Mouse (Mus musculus): ENCODE measurements at regions not wholly inside any gene's neighbourhood (a gene's known extent, or its start where the extent isn't known, plus 50 kb on each side); places are given as distances from the start of the nearest gene placed in this dataset.
"Not testable (repeated sequence)": the region's sequence is repeated elsewhere in the genome, so short reads cannot be mapped to it uniquely, and the experiment has no call there.

DNA sequence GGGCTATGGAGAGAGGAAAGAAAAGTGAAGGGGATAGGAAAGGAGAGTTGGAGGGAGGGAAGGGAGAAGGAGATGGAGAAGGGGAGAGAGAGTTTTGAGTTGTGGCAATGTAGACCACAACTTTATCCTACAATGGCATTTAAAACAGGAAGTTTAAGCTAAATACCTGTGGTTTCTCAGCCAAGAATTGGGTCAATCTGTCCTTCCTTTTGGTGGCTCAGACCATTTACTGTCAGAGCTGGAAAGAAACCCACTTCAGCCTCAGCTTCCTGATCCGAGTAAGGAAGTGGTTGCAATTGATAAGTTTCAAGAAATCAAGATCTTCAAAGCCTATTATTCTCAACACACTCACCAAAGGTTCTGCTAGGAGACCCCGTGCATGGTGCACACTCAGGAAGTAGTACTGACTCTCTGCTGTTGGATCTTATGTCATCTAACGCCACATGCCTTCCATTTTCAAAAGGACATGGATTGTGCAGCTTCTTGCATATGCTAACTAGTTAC lies 158.9 kb downstream of the Trib2 start:
- no peak for DNase-seq (ENCODE audit: extremely low spot score, low spot score)

GRCm38 (mm10) chr12:15654585-15654984 lies 162.1 kb downstream of the Trib2 start:
- DNase-seq (ENCODE audit: extremely low spot score, low spot score): no peak

DNA sequence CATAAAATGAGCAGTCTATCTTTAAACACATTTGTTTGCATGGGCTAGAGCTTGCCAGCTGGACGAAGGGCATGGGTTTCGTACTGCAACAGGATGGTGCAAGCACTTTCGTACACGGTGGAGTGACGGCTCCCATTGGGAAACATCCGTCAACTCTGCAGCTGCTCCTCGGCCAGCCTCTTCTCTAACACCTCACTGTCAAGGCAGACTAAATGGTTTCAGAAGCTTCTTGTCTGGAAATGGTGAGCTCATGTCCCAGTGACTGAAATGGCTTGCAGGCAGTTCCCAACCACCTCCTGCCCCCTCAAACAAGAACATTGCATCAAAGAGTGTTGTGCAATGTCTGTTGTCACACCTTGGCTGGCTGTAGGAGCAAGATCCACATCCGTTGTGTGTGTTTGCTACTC lies 163.4 kb downstream of the Trib2 start:
- no peak for DNase-seq (ENCODE audit: extremely low spot score, low spot score)

DNA sequence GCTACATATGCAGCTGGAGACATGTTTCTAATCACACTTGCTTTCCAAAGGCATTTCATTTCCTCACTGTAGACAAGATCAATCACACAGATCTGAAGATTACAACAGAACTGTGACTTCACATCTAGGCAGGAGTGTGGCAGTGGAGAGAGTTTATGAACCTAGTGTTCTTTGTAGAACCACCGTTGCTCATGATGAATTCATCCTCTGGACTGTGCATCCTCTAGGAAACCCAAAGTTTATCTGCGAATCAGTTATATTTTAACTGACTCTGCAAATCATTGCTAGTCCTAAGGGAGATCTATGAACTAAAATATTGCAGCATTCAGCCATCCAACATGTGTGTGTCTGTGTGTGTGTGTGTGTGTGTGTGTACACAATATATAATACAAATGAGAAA lies 165.4 kb downstream of the Trib2 start:
- no peak for DNase-seq (ENCODE audit: extremely low spot score, low spot score)

DNA sequence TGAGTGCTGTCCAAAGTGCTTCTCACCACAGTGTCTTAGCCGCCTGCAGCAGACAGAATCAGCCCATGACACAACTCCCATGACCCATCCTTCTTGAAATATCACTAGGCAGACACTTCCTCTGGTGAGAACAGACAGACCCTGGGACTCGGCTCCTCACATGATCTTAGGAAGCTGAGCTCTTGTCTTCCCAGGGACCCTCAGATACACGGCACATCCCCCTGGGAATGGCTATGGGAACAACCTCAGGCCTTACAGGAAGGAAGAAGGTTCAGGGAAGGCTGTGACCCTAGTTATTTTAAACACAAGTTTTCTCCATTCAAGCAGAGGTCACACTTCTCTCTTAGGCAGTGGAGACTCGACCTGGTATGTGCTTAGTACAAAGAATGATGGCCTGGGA lies 166.8 kb downstream of the Trib2 start:
- no peak for DNase-seq (ENCODE audit: extremely low spot score, low spot score)

DNA sequence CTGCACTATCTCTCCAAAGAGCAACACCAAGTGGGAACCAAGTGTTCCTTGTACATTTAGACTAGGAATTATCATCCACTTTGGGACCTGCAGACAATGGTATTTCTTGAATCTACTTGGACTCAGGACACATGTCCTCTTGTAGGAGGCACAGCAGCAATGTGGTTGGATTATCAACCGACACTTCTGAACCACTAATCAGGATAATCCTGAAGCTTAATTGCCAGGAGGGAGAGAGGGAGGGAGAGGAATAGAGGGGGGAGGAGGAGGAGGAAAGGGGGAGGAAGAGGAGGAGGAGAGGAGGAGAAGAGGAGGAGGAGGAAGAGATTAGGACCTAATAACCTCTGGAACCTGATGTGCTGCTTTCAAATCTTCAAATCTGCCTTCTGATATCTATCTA lies 167.5 kb downstream of the Trib2 start:
- DNase-seq (ENCODE audit: extremely low spot score, low spot score): no peak

- DNase-seq (ENCODE audit: extremely low spot score, low spot score): no peak
These were observed 172.5 kb downstream of the Trib2 start for GRCm38 (mm10) chr12:15644074-15644672.

DNA sequence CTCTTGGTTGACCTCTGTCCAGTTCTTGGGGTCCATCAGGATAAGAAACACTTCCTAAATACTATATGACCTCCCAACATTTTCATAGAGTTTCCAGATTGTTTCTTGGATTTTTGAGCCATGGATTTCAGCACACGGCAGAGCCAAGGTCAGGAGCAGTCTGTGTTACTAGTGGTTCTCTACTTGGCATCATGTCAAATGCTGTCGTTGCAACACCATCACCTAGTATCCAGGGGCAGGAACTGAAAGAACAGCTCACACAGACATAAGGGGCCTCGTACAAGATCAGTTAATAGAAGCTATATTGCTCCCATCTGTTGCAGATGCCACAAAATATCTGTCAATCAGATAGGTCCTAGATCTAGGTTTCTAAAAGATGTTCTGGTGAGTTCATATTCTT lies 173.1 kb downstream of the Trib2 start:
- DNase-seq (ENCODE audit: extremely low spot score, low spot score): no peak

DNA sequence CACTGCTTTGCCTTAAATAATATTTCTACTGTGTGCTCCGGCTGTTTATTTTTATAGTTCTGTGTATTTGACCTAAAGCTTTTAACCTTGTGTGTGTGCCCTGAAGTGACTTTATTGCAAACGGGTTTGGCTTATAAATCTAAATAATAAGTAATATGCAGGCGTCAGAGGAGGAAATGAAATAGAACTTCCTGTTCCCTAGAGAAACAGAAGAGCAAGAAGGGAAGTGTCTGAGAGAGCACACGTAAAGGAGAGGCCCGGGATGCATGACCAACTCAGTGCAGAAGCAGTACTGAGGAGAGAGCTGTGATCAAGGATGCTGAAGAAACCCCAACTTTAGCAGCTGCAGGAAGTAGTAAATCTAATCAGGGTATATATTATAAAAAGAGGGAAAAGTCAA lies 176.4 kb downstream of the Trib2 start:
- no peak for DNase-seq (ENCODE audit: extremely low spot score, low spot score)

DNA sequence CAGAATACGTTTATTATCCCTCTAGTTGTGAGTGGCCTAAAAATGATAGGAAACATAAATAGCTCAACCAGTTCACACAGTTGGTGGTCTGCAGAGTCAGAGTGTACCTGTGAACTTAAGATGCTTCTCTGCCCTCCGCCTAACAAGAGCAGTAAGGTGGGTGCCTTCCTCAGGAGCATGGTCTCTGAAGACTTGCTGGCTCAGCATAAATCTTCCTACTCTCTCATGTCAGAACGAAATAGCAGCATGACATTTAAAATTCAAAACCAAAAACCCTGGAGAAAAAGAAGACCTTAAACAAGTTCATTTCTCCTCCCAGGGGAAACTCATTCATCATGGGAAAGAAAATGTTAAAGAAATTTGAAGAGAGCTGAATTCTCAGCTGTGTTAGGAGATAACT lies 186.8 kb downstream of the Trib2 start:
- no peak for DNase-seq (ENCODE audit: extremely low spot score, low spot score)

GRCm38 (mm10) chr12:15619521-15619920 lies 197.2 kb downstream of the Trib2 start:
- no peak for DNase-seq (ENCODE audit: extremely low spot score, low spot score)

DNA sequence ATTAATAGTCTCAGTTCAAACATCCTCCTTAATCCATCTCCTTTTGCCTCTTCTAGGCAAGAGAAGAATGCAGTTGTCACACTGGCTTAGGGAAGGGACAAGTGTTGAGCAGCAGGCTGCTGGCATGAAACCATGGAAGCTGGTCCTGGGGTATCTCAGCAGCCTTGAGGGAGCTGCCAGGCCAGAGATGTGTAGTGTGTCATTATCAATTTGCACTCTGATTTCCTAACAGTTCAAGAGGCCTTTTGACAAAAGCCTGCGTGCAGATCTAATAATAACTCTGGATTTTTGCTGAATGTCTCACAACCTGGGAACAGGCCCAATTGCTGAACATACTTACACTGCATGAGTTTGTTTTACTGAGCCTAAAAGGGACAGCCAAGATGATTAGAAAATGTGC lies 199.4 kb downstream of the Trib2 start:
- DNase-seq (ENCODE audit: extremely low spot score, low spot score): no peak

DNA sequence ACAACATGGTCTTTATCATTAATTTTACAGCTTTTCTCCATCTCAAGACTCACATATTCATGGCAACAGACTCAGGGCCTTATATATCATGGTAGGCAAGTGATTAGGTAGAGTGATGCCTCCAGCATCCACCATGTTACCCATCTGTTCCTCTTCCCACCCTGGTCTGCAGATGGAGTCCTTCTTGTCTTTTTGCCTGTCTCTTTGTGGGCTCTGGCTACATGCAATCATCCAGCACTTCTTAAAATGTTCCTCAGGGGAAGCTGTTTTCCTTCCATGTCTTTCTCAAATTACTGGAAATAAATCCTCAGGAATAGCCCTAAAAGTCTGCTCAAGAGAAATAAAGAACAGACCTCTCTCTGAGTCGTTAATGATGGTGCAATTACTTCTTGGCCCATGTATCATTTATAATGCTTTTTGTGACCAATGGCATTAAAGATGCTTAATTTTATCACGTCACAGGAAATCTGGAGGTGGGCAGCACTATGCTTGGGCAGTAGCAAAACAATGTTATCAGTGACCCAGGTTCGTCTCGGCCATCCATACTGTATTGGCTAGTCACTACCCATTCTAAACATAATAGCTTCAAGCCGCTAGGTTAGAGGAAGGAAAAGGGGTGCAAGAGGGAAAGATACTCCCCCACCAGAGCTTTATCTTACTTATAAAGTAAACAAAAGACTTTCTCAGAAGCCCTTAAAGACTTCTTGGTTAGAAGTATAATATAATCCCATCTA lies 204.7 kb downstream of the Trib2 start:
- DNase-seq (ENCODE audit: extremely low spot score, low spot score): no peak

- no peak for DNase-seq (ENCODE audit: extremely low spot score, low spot score)
These were observed 209.6 kb downstream of the Trib2 start for GRCm38 (mm10) chr12:15607091-15607490.

- no peak for DNase-seq (ENCODE audit: extremely low spot score, low spot score)
These were observed 210.6 kb downstream of the Trib2 start for GRCm38 (mm10) chr12:15606095-15606494.

GRCm38 (mm10) chr12:15604630-15605029 lies 212.1 kb downstream of the Trib2 start:
- DNase-seq (ENCODE audit: extremely low spot score, low spot score): no peak

DNA sequence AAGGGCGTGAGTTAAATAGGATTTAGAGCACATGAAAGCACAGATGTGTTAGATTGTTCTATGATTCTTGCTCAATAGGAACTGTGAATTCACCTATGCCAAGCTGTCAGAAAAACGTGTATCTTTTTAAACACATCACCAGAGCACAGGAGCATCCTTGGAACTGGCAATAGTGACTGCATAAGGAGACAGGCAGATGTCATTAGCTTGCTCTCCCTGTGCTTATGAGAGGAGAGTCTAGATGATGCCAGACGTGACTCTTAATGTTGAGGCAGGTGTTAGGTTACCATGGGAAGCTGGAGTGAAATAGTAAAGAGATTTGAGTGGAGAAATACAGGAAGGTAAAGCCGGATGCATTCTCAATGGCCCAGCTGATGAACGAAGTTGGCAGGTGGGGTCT lies 212.8 kb downstream of the Trib2 start:
- DNase-seq (ENCODE audit: extremely low spot score, low spot score): no peak

GRCm38 (mm10) chr12:15603319-15603718 lies 213.4 kb downstream of the Trib2 start:
- peak; percentile 21 for DNase-seq (ENCODE audit: extremely low spot score, low spot score)

- DNase-seq (ENCODE audit: extremely low spot score, low spot score): no peak
These were observed 222.0 kb downstream of the Trib2 start for GRCm38 (mm10) chr12:15594704-15595103.

GRCm38 (mm10) chr12:15587864-15588263 lies 228.9 kb downstream of the Trib2 start:
- not testable (repeated sequence) for DNase-seq (ENCODE audit: extremely low spot score, low spot score)

DNA sequence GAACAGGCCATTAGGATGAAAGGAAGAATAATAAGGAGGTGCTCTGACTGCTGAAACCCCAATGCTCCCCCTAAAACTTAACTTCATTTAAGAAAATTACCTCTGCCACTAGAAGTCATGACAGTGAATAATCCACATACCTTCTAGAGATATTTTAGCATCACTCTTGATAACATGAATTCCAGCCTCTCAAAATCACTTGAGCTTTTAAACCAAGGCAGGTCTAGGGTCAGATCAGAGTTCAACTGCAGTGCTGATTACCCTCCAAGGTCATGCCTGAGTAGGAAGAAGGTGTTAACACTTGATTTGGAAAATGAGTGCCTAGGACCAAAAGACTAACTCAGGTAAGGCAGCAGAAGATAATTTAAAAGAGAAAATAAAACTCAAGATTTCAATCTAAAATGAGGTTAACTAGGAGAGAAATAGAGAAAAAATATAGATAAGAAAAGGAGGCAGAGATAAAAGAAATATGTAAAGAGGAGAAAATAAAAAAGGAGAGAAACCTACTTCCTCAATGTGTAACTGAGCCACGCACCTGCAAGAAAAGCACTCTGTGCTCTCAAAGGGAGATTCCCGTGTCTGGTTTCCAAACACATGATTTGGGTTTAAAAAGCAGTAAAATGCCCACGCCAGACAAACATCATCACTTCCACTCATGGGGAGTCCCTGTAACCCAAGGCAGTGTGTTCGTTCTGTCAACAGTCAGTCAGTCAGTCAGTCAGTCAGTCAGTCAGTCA lies 229.8 kb downstream of the Trib2 start:
- DNase-seq (ENCODE audit: extremely low spot score, low spot score): no peak

- DNase-seq (ENCODE audit: extremely low spot score, low spot score): no peak
These were observed 230.9 kb downstream of the Trib2 start for GRCm38 (mm10) chr12:15585845-15586244.

All from neural tube, embryonic 10.5 days (tissue).